Mouse (Mus musculus): ENCODE results near the gene Arhgap8. TPM values are rescaled to one million over a fixed set of nuclear protein-coding genes. Genes with fewer than 3 reads are reported as not detected.

The Arhgap8 gene
- polyA plus RNA-seq, 2 experiments = 0.22 to 0.29 TPM

GRCm38 (mm10) chr15:84809275-84809952, 89.6 kb downstream of the Arhgap8 start:
- no peaks in the 10 kb centered on the region for H3K4me1 ChIP-seq (replicated peaks; ENCODE audit: control insufficient read depth in 2 of 2, insufficient read depth in 2 of 2, low read length in 1 of 2)
- 56% methylated on average over 21 of the region's 21 CpGs for WGBS (ENCODE audit: insufficient replicate concordance)
- TF ChIP-seq CTCF (IDR thresholded peaks at IDR 0.05; ENCODE audit: low read depth) (no peak), EP300 (IDR thresholded peaks at IDR 0.05; ENCODE audit: low read depth) (no peak)
- DNase-seq (ENCODE audit: low read depth in 3 of 3, low spot score in 3 of 3) = no peak
- no peak overlapping the region for H3K4me2 ChIP-seq (ENCODE audit: low read depth)
- H3K36me3 ChIP-seq (replicated peaks; ENCODE audit: control insufficient read depth, insufficient read depth, low read depth) = no peaks in the 10 kb centered on the region
- H3K9me3 ChIP-seq (ENCODE audit: control insufficient read depth, low read length) = no peaks in the 10 kb centered on the region
- H3K27me3 ChIP-seq (ENCODE audit: control insufficient read depth, insufficient read depth, low read length) = no peaks in the 10 kb centered on the region
- H3K27ac ChIP-seq = no peak overlapping the region
- H3K9ac ChIP-seq (replicated peaks) = no peak overlapping the region
- no peak overlapping the region for H3K4me3 ChIP-seq (ENCODE audit: insufficient read depth in 1 of 2, low read depth in 2 of 2, low read length in 2 of 2)
- ATAC-seq (ENCODE audit: insufficient read depth) = no peak

GRCm38 (mm10) chr15:84811126-84811525, 91.3 kb downstream of the Arhgap8 start:
- Histone ChIP-seq H3K4me1 (replicated peaks; ENCODE audit: control insufficient read depth in 2 of 2, insufficient read depth in 2 of 2, low read length in 1 of 2) (no peaks in the 10 kb centered on the region), H3K4me2 (ENCODE audit: low read depth) (no peak overlapping the region), H3K27me3 (ENCODE audit: control insufficient read depth, insufficient read depth, low read length) (no peaks in the 10 kb centered on the region), H3K9ac (replicated peaks) (no peak overlapping the region), H3K36me3 (replicated peaks; ENCODE audit: control insufficient read depth, insufficient read depth, low read depth) (no peaks in the 10 kb centered on the region), H3K9me3 (ENCODE audit: control insufficient read depth, low read length) (no peaks in the 10 kb centered on the region), H3K4me3 (ENCODE audit: insufficient read depth in 1 of 2, low read depth in 2 of 2, low read length in 2 of 2) (no peak overlapping the region), H3K27ac (no peak overlapping the region)
- WGBS (ENCODE audit: insufficient replicate concordance) = 45% methylated on average over 5 of the region's 5 CpGs
- ATAC-seq (ENCODE audit: insufficient read depth) (no peak), DNase-seq (ENCODE audit: low read depth in 3 of 3, low spot score in 3 of 3) (no peak)
- TF ChIP-seq CTCF (IDR thresholded peaks at IDR 0.05; ENCODE audit: low read depth) (no peak), EP300 (IDR thresholded peaks at IDR 0.05; ENCODE audit: low read depth) (no peak)

- WGBS (ENCODE audit: insufficient replicate concordance) = 72% methylated on average over 11 of the region's 11 CpGs
- Histone ChIP-seq H3K9ac (replicated peaks) (no peak overlapping the region), H3K27me3 (ENCODE audit: control insufficient read depth, insufficient read depth, low read length) (no peaks in the 10 kb centered on the region), H3K4me1 (replicated peaks; ENCODE audit: control insufficient read depth in 2 of 2, insufficient read depth in 2 of 2, low read length in 1 of 2) (no peaks in the 10 kb centered on the region), H3K27ac (no peak overlapping the region), H3K4me2 (ENCODE audit: low read depth) (no peak overlapping the region), H3K4me3 (ENCODE audit: insufficient read depth in 1 of 2, low read depth in 2 of 2, low read length in 2 of 2) (no peak overlapping the region), H3K36me3 (replicated peaks; ENCODE audit: control insufficient read depth, insufficient read depth, low read depth) (no peaks in the 10 kb centered on the region), H3K9me3 (ENCODE audit: control insufficient read depth, low read length) (no peaks in the 10 kb centered on the region)
- TF ChIP-seq CTCF (IDR thresholded peaks at IDR 0.05; ENCODE audit: low read depth) = no peak
- TF ChIP-seq EP300 (IDR thresholded peaks at IDR 0.05; ENCODE audit: low read depth) = no peak
- ATAC-seq (ENCODE audit: insufficient read depth) (no peak), DNase-seq (ENCODE audit: low read depth in 3 of 3, low spot score in 3 of 3) (no peak)
Measured at GRCm38 (mm10) chr15:84812831-84813357, 93.0 kb downstream of the Arhgap8 start.

GRCm38 (mm10) chr15:84815171-84815570, 95.3 kb downstream of the Arhgap8 start:
- 27% methylated on average over 4 of the region's 4 CpGs for WGBS (ENCODE audit: insufficient replicate concordance)
- H3K27me3 ChIP-seq (ENCODE audit: control insufficient read depth, insufficient read depth, low read length) = no peaks in the 10 kb centered on the region
- no peak overlapping the region for H3K4me2 ChIP-seq (ENCODE audit: low read depth)
- H3K9me3 ChIP-seq (ENCODE audit: control insufficient read depth, low read length) = no peaks in the 10 kb centered on the region
- H3K9ac ChIP-seq (replicated peaks) = no peak overlapping the region
- ATAC-seq (ENCODE audit: insufficient read depth) = no peak
- TF ChIP-seq EP300 (IDR thresholded peaks at IDR 0.05; ENCODE audit: low read depth) (no peak), CTCF (IDR thresholded peaks at IDR 0.05; ENCODE audit: low read depth) (no peak)
- H3K36me3 ChIP-seq (replicated peaks; ENCODE audit: control insufficient read depth, insufficient read depth, low read depth) = no peaks in the 10 kb centered on the region
- no peaks in the 10 kb centered on the region for H3K4me1 ChIP-seq (replicated peaks; ENCODE audit: control insufficient read depth in 2 of 2, insufficient read depth in 2 of 2, low read length in 1 of 2)
- H3K27ac ChIP-seq = no peak overlapping the region
- no peak overlapping the region for H3K4me3 ChIP-seq (ENCODE audit: insufficient read depth in 1 of 2, low read depth in 2 of 2, low read length in 2 of 2)
- no peak for DNase-seq (ENCODE audit: low read depth in 3 of 3, low spot score in 3 of 3)

GRCm38 (mm10) chr15:84817589-84817988, 97.7 kb downstream of the Arhgap8 start:
- Histone ChIP-seq H3K4me3 (ENCODE audit: insufficient read depth in 1 of 2, low read depth in 2 of 2, low read length in 2 of 2) (no peak overlapping the region), H3K9ac (replicated peaks) (no peak overlapping the region), H3K36me3 (replicated peaks; ENCODE audit: control insufficient read depth, insufficient read depth, low read depth) (no peaks in the 10 kb centered on the region), H3K27ac (no peak overlapping the region), H3K27me3 (ENCODE audit: control insufficient read depth, insufficient read depth, low read length) (no peaks in the 10 kb centered on the region), H3K4me2 (ENCODE audit: low read depth) (no peak overlapping the region), H3K9me3 (ENCODE audit: control insufficient read depth, low read length) (no peaks in the 10 kb centered on the region), H3K4me1 (replicated peaks; ENCODE audit: control insufficient read depth in 2 of 2, insufficient read depth in 2 of 2, low read length in 1 of 2) (no peaks in the 10 kb centered on the region)
- DNase-seq (ENCODE audit: low read depth in 3 of 3, low spot score in 3 of 3) (no peak), ATAC-seq (ENCODE audit: insufficient read depth) (no peak)
- TF ChIP-seq CTCF (IDR thresholded peaks at IDR 0.05; ENCODE audit: low read depth) (no peak), EP300 (IDR thresholded peaks at IDR 0.05; ENCODE audit: low read depth) (no peak)
- WGBS (ENCODE audit: insufficient replicate concordance) = 59% methylated on average over 3 of the region's 3 CpGs
